Mouse (Mus musculus) hematopoietic stem cell, adult 5-6 weeks (primary cell): ENCODE results near the gene Zdhhc7. TPM values are rescaled to one million over a fixed set of nuclear protein-coding genes. Genes with fewer than 3 reads are reported as not detected.

Source experiments
- ATAC-seq, 2 experiments: fragments of 125-278 bp in 1 of 2; replicated peaks in 1 of 2; 2 replicates each; pipeline ENCODE4 v1.8.0; 2016 to 2017; ENCODE audit warnings: inconsistent platforms in 2 of 2, mild to moderate bottlenecking in 2 of 2, moderate number of reproducible peaks in 2 of 2, low read depth in 1 of 2, moderate TSS enrichment in 1 of 2; ENCODE audit not compliant: low FRiP score in 2 of 2, poor library complexity in 2 of 2, severe bottlenecking in 2 of 2, insufficient read depth in 1 of 2, low TSS enrichment in 1 of 2
- total RNA-seq: library from RNA; stranded (forward); fragments of 172-1452, 232-1000 nt; gene quantifications from 2 replicates; pipeline ENCODE4 v1.2.3, GENCODE M21; 2017

Zdhhc7 gene
- total RNA-seq = 16.1 and 18.4 TPM in 2 replicates

DNA sequence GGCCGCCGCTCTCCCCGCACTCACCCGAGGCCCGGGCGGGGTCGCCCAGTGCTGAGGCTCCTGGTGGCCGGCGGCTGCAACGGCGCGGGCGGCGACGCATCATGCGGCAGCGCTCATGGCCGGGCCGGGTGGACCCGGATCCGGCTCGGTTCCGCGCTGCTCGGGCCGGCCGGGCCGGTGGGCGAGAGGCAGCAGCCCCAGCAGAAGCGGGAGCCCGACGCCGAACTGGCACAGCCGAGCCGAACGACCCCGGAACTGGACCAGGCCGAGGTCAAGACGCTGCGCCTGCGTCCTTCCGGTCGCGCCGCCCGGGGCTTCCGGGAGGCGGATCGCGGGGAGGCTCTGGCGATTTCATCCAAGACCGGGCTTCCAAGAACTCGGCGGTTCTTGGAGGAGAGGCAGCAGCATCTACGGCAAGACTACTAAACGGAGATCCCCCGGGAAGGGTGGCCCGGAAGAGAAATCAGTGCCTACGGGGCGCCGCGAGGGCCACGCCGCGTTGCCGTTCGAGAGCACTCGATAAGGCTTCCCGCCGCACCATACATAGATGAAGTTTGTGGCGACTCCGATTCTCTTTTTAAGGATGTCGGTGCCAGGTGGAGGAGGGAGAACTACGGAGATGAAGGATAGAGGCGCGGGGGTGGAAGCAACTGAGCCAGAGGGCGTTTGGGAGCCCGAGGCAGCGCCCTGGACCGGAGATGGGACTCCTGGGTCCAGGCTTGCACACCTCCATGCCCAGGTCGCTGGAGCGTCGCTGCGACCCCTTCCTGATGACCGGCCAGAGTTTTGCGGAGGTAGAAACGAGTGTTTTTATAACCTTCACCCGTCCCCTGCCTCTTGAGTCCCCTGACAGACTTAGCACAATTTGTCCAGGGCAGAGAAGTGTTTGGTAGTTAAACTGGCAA is at the start of gene Zdhhc7:
Gene Zdhhc7, minus strand, starts transcription at position 415 of the 905 bp plus-strand sequence.
- ATAC-seq = peak; percentile 48 to 65; a peak in 3 of 4 replicates

DNA sequence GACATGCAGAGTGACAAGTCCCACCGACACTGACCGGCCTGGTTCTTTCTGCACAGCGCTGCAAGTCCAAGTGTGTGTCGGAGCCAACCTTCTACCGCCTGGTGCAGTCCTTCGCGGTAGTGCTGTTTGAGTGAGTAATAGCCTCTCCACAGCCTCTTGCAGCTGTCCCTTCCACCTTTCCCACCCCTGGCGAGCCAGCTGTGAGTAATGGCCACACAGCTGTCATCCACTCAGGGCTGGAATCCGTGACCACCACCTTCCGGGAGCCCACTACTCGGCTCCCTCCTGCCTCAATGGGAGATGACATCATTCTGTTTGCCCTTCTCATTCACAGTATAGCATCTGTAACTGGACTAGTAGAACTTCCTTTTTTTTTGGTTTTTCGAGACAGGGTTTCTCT is 48.7 kb upstream of the Zdhhc7 start:
- no peak for ATAC-seq

DNA sequence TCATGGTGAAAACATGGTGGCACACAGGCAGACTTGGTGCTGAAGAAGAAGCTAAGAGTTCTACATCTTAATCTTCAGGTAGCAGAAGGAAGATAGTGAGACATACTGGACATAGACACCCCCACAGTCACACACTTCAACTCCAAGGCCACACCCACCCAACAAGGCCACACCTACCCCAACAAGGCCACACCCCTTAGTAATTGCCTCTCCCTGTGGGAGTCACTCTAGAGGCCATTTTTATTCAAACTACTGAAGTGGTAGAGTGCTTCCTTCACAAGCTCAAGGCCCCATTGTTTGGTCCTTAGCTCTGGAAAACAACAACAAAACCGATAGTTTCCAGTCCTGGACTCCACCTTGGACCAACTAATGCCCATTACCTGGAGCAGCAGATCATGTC is 44.8 kb upstream of the Zdhhc7 start:
- ATAC-seq = no peak

DNA sequence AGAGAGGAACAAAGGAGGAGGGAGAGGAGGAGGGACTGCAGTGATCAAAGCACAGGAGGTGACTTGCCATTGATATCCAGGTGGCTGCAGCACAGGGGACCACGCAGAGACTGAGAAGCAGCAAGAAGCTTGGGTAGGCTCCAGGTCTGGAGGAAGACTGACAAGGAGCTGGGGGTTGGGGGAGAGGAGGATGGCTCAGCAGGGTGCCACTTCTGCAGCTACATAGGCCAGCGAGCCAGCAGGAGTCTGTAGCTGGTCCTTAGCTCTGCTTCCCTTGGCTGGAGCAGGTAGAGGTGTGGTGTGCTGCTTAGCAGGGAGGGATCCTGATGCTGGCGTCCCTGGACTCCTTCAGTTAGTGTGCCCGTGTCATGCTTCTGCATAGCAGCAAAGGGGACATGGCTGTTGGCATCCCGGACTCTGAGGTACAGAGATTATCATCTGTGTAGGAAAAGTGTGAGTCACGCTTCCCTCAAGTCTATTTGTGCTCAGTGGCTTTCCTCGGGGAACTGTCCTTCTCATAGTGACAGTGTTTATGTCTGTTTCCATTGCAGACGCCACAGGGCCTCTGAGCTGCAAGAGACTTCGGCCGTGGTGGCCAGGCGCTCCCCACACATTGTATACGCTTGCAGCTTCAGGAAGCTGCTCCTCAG is 43.5 kb upstream of the Zdhhc7 start:
- no peak for ATAC-seq

DNA sequence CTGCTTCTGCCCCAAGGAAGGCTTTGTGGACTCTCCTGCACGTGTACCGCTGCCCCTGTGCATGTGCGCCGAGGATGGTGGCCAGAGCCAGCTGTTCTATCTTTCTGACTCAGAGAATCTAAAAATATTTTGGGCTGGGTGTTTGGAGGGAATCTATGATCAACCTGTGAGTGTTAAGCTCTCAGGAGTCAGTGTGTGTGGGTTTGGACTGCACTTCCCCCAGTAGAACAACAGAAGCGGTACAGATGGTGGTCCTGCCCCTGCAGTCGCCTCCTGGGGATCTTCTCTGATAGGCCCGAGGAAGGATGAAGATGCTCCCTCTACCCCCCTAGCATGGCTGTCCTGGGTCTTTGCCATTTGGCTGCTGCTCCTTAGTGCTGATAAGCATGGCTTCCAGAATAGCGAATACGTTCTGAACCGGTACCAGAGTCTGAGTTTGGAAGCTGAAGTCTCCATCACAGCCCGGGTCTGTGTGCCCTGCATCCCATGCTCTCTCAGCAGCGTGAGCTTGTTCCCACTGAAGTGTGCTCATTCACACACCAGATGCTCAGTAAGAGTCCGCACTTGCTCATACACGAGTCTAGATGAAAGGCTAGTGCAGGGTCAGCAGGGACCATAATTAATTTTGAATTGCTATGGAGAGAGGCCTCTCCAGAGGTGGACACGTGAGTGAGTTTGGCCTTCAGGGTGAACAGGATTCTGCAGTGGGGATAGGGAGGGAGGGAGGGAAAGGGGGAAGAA is 42.8 kb upstream of the Zdhhc7 start:
- ATAC-seq = no peak

DNA sequence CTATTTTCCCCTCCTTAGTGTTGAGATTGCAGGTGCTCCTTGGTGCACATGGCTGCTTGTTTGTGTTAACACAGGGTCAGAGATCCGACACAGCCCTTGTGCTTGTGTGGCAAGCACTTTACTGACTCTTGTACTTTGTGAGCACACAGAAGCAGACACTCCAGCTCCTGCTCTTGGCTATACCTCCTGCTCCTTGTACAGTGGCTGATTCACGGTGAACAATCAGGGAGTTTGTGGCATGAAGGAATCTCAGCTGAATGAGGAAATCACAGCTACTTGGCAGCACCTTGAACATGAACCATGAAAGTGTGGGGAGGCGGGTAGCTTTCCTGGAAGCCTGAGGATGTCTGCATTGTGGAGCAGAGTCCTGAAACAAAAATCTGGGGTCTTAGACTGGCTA is 39.5 kb upstream of the Zdhhc7 start:
- no peak for ATAC-seq

DNA sequence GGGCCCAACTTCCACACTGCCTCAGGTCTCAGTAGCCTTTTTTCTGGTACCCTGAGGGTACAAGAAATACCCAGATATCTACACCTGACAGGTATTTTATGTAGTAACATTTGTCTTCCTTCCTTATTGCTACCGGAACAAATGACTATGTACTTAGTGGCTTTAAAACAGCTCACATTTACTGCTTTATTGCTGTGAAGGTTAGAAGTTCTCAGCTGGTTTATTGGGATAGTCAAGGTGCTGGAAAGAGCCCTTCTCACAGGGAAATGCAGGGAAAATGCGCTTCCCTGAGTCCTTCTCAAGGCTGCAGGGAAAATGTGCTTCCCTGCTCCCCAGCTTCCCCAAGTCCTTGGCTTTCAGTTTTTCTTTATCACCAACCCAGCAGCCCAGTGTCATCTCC is 37.7 kb upstream of the Zdhhc7 start:
- no peak for ATAC-seq

DNA sequence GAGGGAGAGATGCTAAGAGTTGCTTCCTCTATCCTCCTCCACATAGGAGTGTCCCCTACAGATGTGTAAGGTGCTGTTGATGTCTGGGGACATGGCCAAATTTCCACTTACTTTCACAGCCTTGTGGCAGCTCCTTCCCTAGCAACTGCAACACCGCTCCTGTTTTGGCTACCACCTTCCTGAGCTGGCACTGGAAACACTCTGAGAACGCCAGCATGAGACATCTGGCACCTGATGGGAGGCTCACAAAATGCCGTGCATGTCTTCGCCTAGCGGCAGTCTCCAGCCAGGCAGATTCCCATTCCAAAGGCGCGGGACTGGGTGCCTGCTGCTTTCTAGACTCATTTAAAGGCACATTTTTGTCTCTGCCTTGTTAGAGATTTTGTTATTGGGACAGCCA is 35.3 kb upstream of the Zdhhc7 start:
- ATAC-seq = no peak

DNA sequence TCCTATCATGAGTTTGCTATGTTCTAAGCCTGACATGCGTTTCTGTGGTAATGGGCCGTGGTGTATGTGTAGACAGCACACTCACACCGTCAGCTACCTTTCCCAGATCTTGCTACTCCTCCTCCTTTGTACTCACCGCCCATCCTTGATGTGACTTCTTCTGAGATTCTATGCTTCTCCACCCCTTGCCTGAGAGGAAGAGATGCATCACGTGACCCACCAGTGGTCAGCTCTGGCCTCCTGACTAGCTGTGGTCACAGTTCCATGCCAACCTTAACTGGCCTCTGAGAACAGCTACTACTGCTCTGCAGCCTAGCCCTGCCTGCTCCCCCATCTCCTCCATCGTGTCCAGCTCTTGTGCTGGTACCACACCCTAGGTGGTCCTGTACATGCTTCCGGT is 34.4 kb upstream of the Zdhhc7 start:
- ATAC-seq = no peak

DNA sequence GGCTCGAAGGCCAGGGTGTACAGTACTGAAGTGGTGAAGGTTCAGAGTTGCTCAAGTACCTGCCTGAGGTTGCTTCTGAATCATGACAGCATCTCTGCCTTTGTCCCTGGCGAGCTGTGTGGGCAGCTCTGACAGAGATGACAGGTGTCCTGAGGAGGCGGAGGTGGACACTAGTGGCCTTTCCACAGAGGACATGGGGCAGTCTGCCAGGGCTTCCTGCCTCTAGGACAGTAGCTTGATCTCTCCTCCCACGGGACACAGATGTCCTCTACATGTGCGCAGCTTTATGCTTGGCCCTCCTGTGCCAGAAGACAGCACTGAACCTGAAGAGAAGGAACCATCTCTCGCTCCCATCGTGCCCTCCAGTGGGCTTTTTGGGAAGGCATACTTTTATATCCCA is 31.9 kb upstream of the Zdhhc7 start:
- no peak for ATAC-seq

DNA sequence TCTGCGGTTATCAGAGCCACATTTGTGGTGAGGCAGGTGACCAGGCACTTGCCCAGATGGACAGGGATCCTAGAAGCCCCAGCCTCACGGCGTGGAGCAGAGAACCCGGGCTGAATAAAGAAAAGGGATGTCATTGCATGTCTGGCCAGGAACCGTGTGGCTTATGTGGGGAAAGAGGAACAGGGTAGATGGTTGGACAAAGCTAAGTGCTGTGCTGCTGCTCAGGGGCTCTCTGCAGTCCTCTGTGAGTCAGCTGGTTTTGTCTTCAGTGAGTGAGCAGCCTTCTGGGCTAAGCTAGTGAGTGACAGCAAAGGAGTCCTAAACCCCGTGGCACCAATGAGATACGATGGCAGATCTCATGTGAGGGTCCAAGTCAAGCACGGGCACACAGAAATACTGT is 29.9 kb upstream of the Zdhhc7 start:
- peak; percentile 93 to 95 for ATAC-seq

DNA sequence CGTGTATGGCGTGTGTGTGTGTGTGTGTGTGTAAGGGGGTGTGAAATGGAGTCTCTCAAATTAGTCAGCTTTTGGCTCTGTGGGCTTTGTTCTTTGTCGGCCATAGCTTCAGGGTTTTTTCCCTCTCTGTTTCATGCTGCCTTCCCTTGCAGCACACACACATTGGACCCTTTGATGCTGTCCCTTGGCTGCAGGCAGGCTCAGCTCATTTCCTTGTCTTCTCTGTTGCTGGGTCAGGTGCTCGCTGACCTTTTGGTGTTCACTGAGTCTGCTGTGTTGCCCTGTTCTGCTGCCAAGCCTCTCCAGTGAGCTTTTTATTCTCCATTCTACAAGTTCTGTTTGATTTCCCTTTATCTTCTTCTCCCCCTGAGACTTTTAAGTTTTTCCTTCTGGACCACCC is 28.3 kb upstream of the Zdhhc7 start:
- ATAC-seq = no peak

DNA sequence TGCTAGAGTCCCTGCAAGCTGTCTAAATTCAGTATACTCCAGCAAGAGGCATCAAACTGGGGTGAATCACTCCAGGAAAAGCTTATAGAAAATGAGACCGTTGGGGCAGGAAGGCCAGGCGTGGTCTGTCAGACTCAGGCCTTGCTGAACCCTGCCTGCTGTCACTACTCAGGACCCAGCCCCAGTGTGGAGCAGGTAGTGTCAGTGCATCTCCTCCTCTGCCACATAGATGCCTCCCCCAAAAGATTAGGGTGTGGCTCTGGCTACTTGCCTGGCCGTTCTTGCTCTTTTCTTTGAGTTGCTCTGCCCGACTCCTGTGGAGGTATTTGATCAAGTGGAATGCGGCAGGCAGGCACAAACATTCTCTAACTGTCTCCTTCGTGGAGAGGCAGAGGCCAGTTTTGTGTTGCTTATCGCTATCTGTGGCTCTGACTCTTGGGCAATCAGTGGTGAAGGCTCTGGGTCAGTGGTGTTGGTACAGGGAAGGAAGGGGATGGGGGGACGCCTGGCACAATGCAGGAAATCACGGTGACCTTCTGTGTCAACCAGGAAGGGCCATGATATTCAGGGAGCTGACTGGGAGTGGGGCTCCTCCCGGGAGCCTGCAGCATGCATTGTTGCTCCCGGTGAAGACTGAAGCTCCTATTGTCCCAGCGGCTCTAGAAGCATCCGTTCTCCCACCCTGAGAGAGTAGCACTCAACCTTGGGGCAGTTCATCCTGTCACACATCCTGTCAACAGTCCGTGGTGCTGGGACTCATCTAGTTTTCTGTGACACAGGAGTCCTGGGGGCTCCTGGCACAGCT is 25.3 kb upstream of the Zdhhc7 start:
- no peak for ATAC-seq

DNA sequence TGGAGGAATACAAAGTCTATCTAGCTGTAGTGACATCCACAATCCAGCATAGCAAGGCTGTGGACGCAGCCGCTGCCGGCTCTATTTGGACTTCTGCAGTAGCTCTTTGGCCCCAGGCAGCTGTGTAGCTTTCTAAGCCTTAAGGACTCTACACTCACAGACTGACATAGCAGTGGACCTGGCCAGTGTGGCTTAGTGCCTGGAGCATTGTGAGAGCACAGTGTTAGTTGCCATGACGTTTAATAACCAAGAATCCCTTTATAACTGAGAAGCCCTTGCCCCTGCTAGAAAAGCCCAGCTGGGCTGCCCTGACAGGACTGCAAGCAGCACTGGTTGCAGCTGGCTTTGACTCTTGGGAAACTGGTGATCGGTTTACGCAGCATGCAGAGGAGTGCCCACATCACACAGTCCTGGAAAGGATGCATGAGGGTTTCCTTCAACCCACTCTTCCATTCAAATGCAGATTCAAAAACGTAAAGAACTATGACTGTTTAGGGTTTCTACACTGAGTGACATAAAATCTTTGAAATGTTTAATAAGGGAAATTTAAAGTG is 23.6 kb upstream of the Zdhhc7 start:
- no peak for ATAC-seq

DNA sequence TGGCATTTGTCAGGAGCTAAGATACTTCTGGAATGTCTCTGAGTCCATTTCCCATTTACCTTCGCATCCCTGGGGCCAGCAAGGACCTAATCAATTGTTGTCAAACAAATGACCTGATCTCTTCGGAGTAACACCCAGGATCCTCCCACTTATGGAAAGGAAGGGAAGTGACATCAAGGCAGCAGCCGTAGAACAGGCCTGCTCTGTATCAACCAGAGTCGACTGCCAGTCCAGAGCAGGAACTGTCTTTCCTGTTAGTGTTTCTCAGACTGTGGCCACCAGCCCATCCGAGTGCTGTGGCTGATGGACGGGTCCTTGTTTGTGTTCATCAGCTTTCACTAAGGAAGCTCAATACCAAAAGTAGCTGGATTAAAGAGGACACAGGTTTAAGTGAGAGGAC is 23.0 kb upstream of the Zdhhc7 start:
- ATAC-seq = no peak

DNA sequence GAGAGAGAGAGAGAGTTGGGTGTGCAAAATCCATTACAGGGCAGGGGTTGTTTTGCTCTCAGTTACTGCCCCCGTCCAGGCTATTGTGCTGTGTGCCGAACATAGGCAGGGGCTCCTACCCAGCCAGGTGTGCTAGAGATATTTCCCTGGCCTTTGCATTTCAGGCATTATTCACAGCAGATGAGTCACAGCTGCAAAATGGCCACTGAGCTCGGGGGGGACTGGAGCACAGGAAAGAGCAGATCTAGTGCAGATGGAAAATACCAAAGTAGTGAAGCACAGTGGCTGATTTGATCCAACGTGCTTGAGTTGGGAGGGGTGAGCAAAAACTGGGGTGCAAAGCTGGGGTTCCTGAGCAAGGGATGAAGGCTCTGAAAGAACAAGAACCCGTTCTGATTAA is 19.7 kb upstream of the Zdhhc7 start:
- no peak for ATAC-seq

DNA sequence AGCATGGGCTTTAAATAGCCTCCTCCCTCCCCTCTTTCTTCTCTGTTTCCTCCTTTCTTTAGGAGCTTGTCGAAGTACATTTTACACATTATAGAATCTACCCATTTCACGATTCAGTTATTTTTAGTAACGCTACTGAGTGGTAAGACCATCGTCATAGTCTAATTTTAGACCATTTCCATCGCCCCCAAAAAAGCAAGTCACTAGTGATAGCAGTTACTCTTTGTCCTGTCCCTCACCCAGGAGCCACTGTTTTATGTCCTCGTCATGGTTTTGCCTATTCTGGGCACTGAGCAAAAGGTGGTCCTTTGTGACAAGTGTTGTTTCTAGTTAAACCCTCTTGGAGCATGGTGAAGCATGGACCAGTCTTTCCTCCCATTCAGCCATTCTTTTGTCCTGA is 18.6 kb upstream of the Zdhhc7 start:
- ATAC-seq = no peak
